Mouse (Mus musculus) spleen, adult 2 months (tissue): ENCODE data around the gene Zyg11a. TPM values are rescaled to one million over a fixed set of nuclear protein-coding genes. Genes with fewer than 3 reads are reported as not detected.
"Not testable (repeated sequence)": the region's sequence is repeated elsewhere in the genome, so short reads cannot be mapped to it uniquely, and the experiment has no call there.

ENCODE experiments used
- DNase-seq, 2 experiments: peaks; one replicate each; pipeline versions ENCODE4 v3.0.0 to v3.0.0-alpha.2; 2012 to 2021; ENCODE audit warnings: low spot score in 2 of 2, low read depth in 1 of 2
- H3K27ac ChIP-seq: fragments of 200-500 bp; 2 replicates; pipeline ENCODE4 v1.5.1; 2012; ENCODE audit warnings: low read length, inconsistent platforms; ENCODE audit not compliant: insufficient read depth
- H3K27me3 ChIP-seq: fragments of 200-500 bp; 2 replicates; pipeline ENCODE4 v1.6.1; 2012; ENCODE audit warnings: mild to moderate bottlenecking, moderate library complexity, low read length, inconsistent platforms; ENCODE audit not compliant: control insufficient read depth, insufficient read depth
- H3K36me3 ChIP-seq: fragments of 200-500 bp; 2 replicates; pipeline ENCODE4 v1.6.1; 2012; ENCODE audit warnings: mild to moderate bottlenecking, low read length, inconsistent platforms; ENCODE audit not compliant: control insufficient read depth, insufficient read depth
- H3K4me1 ChIP-seq: fragments of 200-500 bp; 2 replicates; pipeline ENCODE4 v1.6.1; 2011; ENCODE audit warnings: inconsistent platforms; ENCODE audit not compliant: control insufficient read depth, insufficient read depth, insufficient read length
- H3K4me3 ChIP-seq: fragments of 200-500 bp; 2 replicates; pipeline ENCODE4 v1.5.1; 2011; ENCODE audit warnings: mild to moderate bottlenecking, inconsistent platforms; ENCODE audit not compliant: insufficient read depth, insufficient read length; ENCODE audit errors: extremely low read depth
- CTCF ChIP-seq: fragments of 200-500 bp; IDR thresholded peaks from 2 replicates; pipeline ENCODE4 v1.5.1; 2011; ENCODE audit warnings: mild to moderate bottlenecking, inconsistent platforms; ENCODE audit not compliant: insufficient read depth, insufficient read length, insufficient replicate concordance; ENCODE audit errors: extremely low read depth
- POLR2A ChIP-seq: fragments of 200-500 bp; IDR thresholded peaks from 2 replicates; pipeline ENCODE4 v1.6.1; 2011; ENCODE audit warnings: low read depth, low read length, inconsistent platforms
- WGBS: fragments of 180-500 bp; shearing (Covaris S2); methylation state at CpG from one replicate; pipeline ENCODE4 v1.1.7; 2018; 5-methylcytosine and 5-hydroxymethylcytosine counted together
- polyA plus RNA-seq: library from polyadenylated mRNA; depleted of rRNA; stranded (reverse); fragments of >200 nt; gene quantifications from 2 replicates; pipeline ENCODE4 v1.2.3, GENCODE M21; 2012; rRNA removed

The Zyg11a gene
- polyA plus RNA-seq, 1 experiment = 0.04 TPM

- Histone ChIP-seq H3K4me1 (no peaks in the 10 kb centered on the region), H3K4me3 (no peak within 1 kb of the TSS), H3K27ac (no peak within 1 kb of the TSS), H3K27me3 (no peaks in the 10 kb centered on the region), H3K36me3 (no peaks in the 10 kb centered on the region)
- DNase-seq = no peak
- 90% methylated on average over 1 of the region's 1 CpGs for WGBS
- TF ChIP-seq CTCF = no peak
- no peak for TF ChIP-seq POLR2A
Measured at GRCm38 (mm10) chr4:108144880-108145279, 73.0 kb downstream of the Zyg11a start, which contains the start of gene Scp2. Scp2 (minus strand) TSS chr4:108144998.

DNA sequence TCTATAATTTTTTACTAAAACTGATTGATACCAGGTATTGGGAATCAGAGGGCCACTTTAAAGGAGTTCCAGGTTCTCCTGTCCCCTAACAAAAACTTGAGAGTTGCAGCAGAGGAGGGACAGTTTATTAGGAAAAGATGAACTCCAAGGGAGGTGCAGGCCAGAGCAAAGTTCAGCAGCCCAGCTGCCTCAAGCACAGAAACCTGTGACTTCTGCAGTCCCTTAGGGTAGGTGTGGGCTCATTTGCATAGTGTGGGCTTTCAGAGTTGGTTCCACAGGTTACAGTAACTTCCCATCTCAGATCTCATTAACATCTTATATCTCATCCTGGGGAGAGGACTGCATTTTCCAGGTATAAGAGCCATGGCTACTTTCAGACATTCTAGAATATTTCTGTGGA lies 74.1 kb downstream of the Zyg11a start:
- no peaks in the 10 kb centered on the region for H3K4me1 ChIP-seq
- H3K27ac ChIP-seq = no peak overlapping the region
- no peaks in the 10 kb centered on the region for H3K27me3 ChIP-seq
- no peak overlapping the region for H3K4me3 ChIP-seq
- no peak for DNase-seq
- no peak for TF ChIP-seq POLR2A
- no peak for TF ChIP-seq CTCF
- H3K36me3 ChIP-seq = no peaks in the 10 kb centered on the region

- DNase-seq, H3K4me3 ChIP-seq, H3K4me1 ChIP-seq, H3K36me3 ChIP-seq, H3K27me3 ChIP-seq, H3K27ac ChIP-seq: not testable (repeated sequence)
- WGBS = 85% methylated on average over 2 of the region's 2 CpGs
Measured at GRCm38 (mm10) chr4:108143178-108143577, 74.7 kb downstream of the Zyg11a start.

DNA sequence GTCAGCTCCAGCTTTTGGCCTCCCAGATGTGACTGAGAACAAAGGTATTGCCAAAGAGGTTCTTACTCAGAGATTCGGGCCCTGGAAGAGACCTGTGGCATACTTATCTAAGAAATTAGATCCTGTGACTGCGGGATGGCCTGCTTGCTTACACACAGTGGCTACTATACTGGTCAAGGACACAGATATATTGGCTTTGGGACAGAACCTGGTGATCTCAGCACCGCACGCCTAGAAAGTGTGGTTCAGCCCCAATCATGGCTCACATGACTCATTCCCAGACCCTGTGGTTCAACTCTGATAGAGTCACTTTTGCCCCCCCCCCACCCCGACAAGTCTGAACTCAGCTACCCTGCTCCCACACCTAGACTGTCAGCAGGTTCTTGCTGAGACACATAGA lies 80.9 kb downstream of the Zyg11a start:
- no peaks in the 10 kb centered on the region for H3K36me3 ChIP-seq
- DNase-seq = no peak
- H3K4me1 ChIP-seq = no peaks in the 10 kb centered on the region
- no peaks in the 10 kb centered on the region for H3K27me3 ChIP-seq
- TF ChIP-seq POLR2A (no peak), CTCF (no peak)
- WGBS = 90% methylated on average over 5 of the region's 5 CpGs
- no peak overlapping the region for H3K4me3 ChIP-seq
- H3K27ac ChIP-seq = no peak overlapping the region

Other genes with a start within 250 kb of the Zyg11a start
- gene Slc1a7, start 249.7 kb downstream of the Zyg11a start, polyA plus RNA-seq = 0.05 TPM in 2 replicates
- 8.0 and 8.7 TPM in 2 replicates for gene Podn, start 121.6 kb downstream of the Zyg11a start, polyA plus RNA-seq
- 38.6 and 54.0 TPM in 2 replicates for gene Scp2, start 73.0 kb downstream of the Zyg11a start, polyA plus RNA-seq
- 3.4 and 4.9 TPM in 2 replicates for gene Echdc2, start 52.6 kb downstream of the Zyg11a start, polyA plus RNA-seq
- gene Zyg11b, start 83.0 kb upstream of the Zyg11a start, polyA plus RNA-seq = 4.3 and 5.5 TPM in 2 replicates
- gene Coa7, start 110.1 kb upstream of the Zyg11a start, polyA plus RNA-seq = 2.8 and 3.7 TPM in 2 replicates
- gene Shisal2a, start 165.3 kb upstream of the Zyg11a start, polyA plus RNA-seq = not detected in 2 replicates
- gene Gpx7, start 188.9 kb upstream of the Zyg11a start, polyA plus RNA-seq = 2.7 and 2.9 TPM in 2 replicates
- 76.3 and 87.6 TPM in 2 replicates for gene Tut4, start 241.4 kb upstream of the Zyg11a start, polyA plus RNA-seq